Mouse (Mus musculus) cerebellum, postnatal 10 days (tissue): ENCODE measurements around the gene Vash1.

Experiments used
- DNase-seq, 2 experiments: peaks; one replicate each; pipeline ENCODE4 v3.0.0; 2021; ENCODE audit warnings: mixed read lengths in 2 of 2

Gene Vash1

GRCm38 (mm10) chr12:86719961-86720639, 41.6 kb downstream of the Vash1 start:
- DNase-seq, result peak; percentile 34 to 37

GRCm38 (mm10) chr12:86721453-86721852, 43.0 kb downstream of the Vash1 start:
- peak in 1 of 2 experiments; percentile 33 for DNase-seq

- DNase-seq, result peak in 1 of 2 experiments; percentile 33
These were observed 45.8 kb downstream of the Vash1 start for GRCm38 (mm10) chr12:86724300-86724699.

GRCm38 (mm10) chr12:86725706-86726105, 47.2 kb downstream of the Vash1 start:
- DNase-seq, result no peak

GRCm38 (mm10) chr12:86726120-86726640, 47.7 kb downstream of the Vash1 start, which contains the start of gene Angel1:
TSS of gene Angel1 (minus strand) at chr12:86726460.
- DNase-seq, result peak; percentile 99 to 100

GRCm38 (mm10) chr12:86734319-86734810, 55.9 kb downstream of the Vash1 start, which contains the start of gene Lrrc74a:
TSS of gene Lrrc74a (plus strand) at chr12:86734369.
- DNase-seq, result no peak
